Mouse (Mus musculus): Measurements from ENCODE around the gene Usp53.

DNA sequence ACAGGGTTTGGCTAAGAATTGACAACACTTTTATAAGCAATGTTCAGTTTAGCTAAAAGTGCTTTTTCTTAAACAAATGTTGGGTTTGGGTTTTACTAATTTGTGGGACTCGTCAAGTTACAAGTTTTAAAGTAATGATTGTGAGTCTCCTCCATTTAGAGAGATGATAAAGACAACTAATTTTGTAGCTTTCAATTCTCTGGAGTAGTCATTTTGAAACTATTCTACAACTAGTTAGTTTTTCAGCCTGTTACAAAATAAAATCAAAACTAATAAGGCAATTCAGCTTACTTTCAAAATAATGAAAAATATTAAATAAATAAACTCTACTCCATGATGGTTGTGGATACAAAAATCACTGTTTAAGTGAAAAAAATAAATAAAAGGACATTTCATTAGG is 51.8 kb downstream of the Usp53 start:
- no peak for TF ChIP-seq MYC (IDR thresholded peaks at IDR 0.05; ENCODE audit: low read depth, low read length)
- TF ChIP-seq EP300 (IDR thresholded peaks at IDR 0.05; ENCODE audit: low read length), result peak; percentile 81
- TF ChIP-seq USF1 (IDR thresholded peaks at IDR 0.05; ENCODE audit: low read depth, low read length), result no peak
- TF ChIP-seq ZC3H11A (IDR thresholded peaks at IDR 0.05; ENCODE audit: low read depth, low read length), result no peak
- no peak for TF ChIP-seq SMC3 (IDR thresholded peaks at IDR 0.05; ENCODE audit: low read depth, low read length)
- TF ChIP-seq CTCF (conservative IDR thresholded peaks at IDR 0.05 in 1 of 2, IDR thresholded peaks at IDR 0.05 in 1 of 2; ENCODE audit: low read depth in 2 of 2, low read length in 2 of 2), result no peak
